Mouse (Mus musculus): ENCODE results near the gene Trim21. TPM values are rescaled to one million over a fixed set of nuclear protein-coding genes. Genes with fewer than 3 reads are reported as not detected.

The Trim21 gene
- polyA plus RNA-seq, 1 experiment, result 9.7 TPM

DNA sequence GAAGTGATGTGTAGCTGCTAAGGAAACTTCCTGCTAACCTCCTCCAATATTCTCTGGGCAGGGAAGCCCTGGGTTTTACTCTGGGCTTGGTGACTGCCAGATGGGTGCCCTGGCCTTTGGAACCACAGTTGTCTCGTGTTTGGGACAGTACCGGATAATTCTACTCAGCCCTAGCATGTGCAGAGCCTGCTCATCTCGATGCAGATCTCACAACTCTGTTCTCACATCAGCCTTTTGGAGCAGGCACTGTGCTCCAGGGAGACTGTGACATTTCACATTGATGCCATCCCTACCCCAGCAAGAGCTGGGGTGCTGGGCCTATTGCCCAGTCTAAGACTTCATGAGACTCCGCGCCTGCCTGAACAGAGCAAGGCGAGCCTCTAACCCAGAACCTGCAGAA is 56.6 kb downstream of the Trim21 start:
- TF ChIP-seq CTCF (IDR thresholded peaks at IDR 0.05; ENCODE audit: insufficient read depth, low read length) (no peak), POLR2A (IDR thresholded peaks at IDR 0.05; ENCODE audit: borderline replicate concordance, extremely low read depth, low read depth, low read length) (no peak)
- H3K4me3 ChIP-seq (replicated peaks; ENCODE audit: extremely low read depth, low read depth, low read length), result no peak overlapping the region
- no peak for DNase-seq
- no peaks in the 10 kb centered on the region for H3K4me1 ChIP-seq (ENCODE audit: control insufficient read depth, insufficient read depth, low read length)
- WGBS, result 90% methylated on average over 6 of the region's 6 CpGs

GRCm38 (mm10) chr7:102508066-102508465 is 57.2 kb downstream of the Trim21 start:
- TF ChIP-seq POLR2A (IDR thresholded peaks at IDR 0.05; ENCODE audit: borderline replicate concordance, extremely low read depth, low read depth, low read length) (no peak), CTCF (IDR thresholded peaks at IDR 0.05; ENCODE audit: insufficient read depth, low read length) (no peak)
- WGBS, result 85% methylated on average over 9 of the region's 9 CpGs
- no peak for DNase-seq
- Histone ChIP-seq H3K4me3 (replicated peaks; ENCODE audit: extremely low read depth, low read depth, low read length) (no peak overlapping the region), H3K4me1 (ENCODE audit: control insufficient read depth, insufficient read depth, low read length) (no peaks in the 10 kb centered on the region)

Other genes starting within 250 kb of the Trim21 start
- gene Rrm1, start 123.8 kb downstream of the Trim21 start, polyA plus RNA-seq (2012; rRNA removed), result 5.9 and 7.2 TPM in 2 replicates
- not detected in 2 replicates for gene Olfr543, start 83.8 kb downstream of the Trim21 start, polyA plus RNA-seq (2012; rRNA removed)
- not detected in 2 replicates for gene Olfr544, start 77.2 kb downstream of the Trim21 start, polyA plus RNA-seq (2012; rRNA removed)
- not detected in 2 replicates for gene Olfr545, start 65.9 kb downstream of the Trim21 start, polyA plus RNA-seq (2012; rRNA removed)
- not detected in 2 replicates for gene Olfr547, start 30.7 kb downstream of the Trim21 start, polyA plus RNA-seq (2012; rRNA removed)
- not detected in 2 replicates for gene Olfr548-ps1, start 24.6 kb downstream of the Trim21 start, polyA plus RNA-seq (2012; rRNA removed)
- gene Olfr549, start 15.6 kb downstream of the Trim21 start, polyA plus RNA-seq (2012; rRNA removed), result not detected in 2 replicates
- gene Olfr550, start 6.0 kb upstream of the Trim21 start, polyA plus RNA-seq (2012; rRNA removed), result 8.4 and 9.4 TPM in 2 replicates
- not detected in 2 replicates for gene Olfr551, start 26.4 kb upstream of the Trim21 start, polyA plus RNA-seq (2012; rRNA removed)
- gene Olfr552, start 32.3 kb upstream of the Trim21 start, polyA plus RNA-seq (2012; rRNA removed), result 0.13 and 0.16 TPM in 2 replicates
- gene Olfr553, start 52.7 kb upstream of the Trim21 start, polyA plus RNA-seq (2012; rRNA removed), result not detected in 2 replicates
- gene Olfr554, start 72.9 kb upstream of the Trim21 start, polyA plus RNA-seq (2012; rRNA removed), result not detected in 2 replicates
- gene Olfr555, start 93.3 kb upstream of the Trim21 start, polyA plus RNA-seq (2012; rRNA removed), result not detected in 2 replicates
- 0.12 and 0.19 TPM in 2 replicates for gene Olfr556, start 99.4 kb upstream of the Trim21 start, polyA plus RNA-seq (2012; rRNA removed)
- gene Trim68, start 121.8 kb upstream of the Trim21 start, polyA plus RNA-seq (2012; rRNA removed), result 16.7 and 23.7 TPM in 2 replicates
- gene Olfr557, start 130.4 kb upstream of the Trim21 start, polyA plus RNA-seq (2012; rRNA removed), result 0.26 TPM in 1 of 2 replicates, not detected in the other
- gene Olfr558, start 136.7 kb upstream of the Trim21 start, polyA plus RNA-seq (2012; rRNA removed), result 0.17 and 0.37 TPM in 2 replicates
- gene Olfr33, start 153.6 kb upstream of the Trim21 start, polyA plus RNA-seq (2012; rRNA removed), result not detected in 2 replicates
- gene Olfr559, start 162.0 kb upstream of the Trim21 start, polyA plus RNA-seq (2012; rRNA removed), result not detected in 2 replicates
- not detected in 2 replicates for gene Olfr560, start 193.9 kb upstream of the Trim21 start, polyA plus RNA-seq (2012; rRNA removed)
- gene Olfr78, start 194.0 kb upstream of the Trim21 start, polyA plus RNA-seq (2012; rRNA removed), result 0.53 and 1.7 TPM in 2 replicates
- 0.10 TPM in 1 of 2 replicates, not detected in the other for gene Olfr561, start 205.7 kb upstream of the Trim21 start, polyA plus RNA-seq (2012; rRNA removed)
- gene Olfr564, start 238.0 kb upstream of the Trim21 start, polyA plus RNA-seq (2012; rRNA removed), result not detected in 2 replicates